Mouse (Mus musculus) kidney, adult 2 months (tissue): Measurements from ENCODE around the gene Psmd2.

ENCODE experiments used
- CTCF ChIP-seq: fragments of 200-500 bp; conservative IDR thresholded peaks from 2 replicates; pipeline ENCODE4 v1.5.1; 2011; ENCODE audit warnings: low read depth, mild to moderate bottlenecking, control low read depth, low read length, moderate library complexity, mixed read lengths; ENCODE audit not compliant: insufficient read depth, insufficient read length
- POLR2A ChIP-seq: fragments of 200-500 bp; IDR thresholded peaks from one replicate; pipeline ENCODE4 v1.6.1; 2011; ENCODE audit warnings: low read depth, low read length, control low read depth

GRCm38 (mm10) chr16:20620751-20621190 lies 30.7 kb upstream of the Psmd2 start:
- TF ChIP-seq CTCF (no peak), POLR2A (no peak)
